Comparison of ENCODE assay signal across 20 mouse cellular contexts in the genomic region with DNA sequence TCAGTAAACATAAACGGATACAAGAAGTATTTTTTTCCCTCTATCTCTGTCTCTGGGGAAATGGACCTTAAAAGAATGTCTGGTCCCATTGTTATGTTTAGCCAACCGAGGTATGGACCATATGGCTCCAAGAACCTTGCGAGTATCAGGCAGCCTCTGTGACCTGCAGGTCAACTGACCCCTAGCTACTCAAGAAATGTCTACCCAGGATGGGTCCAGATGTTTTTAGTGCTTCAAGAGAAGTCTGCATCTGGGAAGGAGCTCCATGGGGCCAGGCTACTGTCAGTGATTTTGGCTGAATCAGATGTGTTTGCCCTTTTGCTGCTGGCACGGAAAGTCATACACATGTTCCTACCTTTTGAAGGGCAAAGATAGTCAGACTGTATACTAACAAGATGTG. TPM values are rescaled to one million over a fixed set of nuclear protein-coding genes. Genes with fewer than 3 reads are reported as not detected.
DNase-seq lines count a peak whose midpoint lies in the region; ATAC-seq lines count a peak whose summit lies in the region.
"Had no signal": no experiment of that assay in that cellular context is flagged by ENCODE, and none has a peak within 500 bp of the region (broad histone marks: within the 10 kb centered on the region; RNA-seq: fewer than 3 reads in every experiment).

No protein-coding gene starts in this region.

- no peaks in the 10 kb centered on the region for H3K9me3 ChIP-seq in hindbrain, embryonic 13.5 days
- no peaks in the 10 kb centered on the region for H3K9me3 ChIP-seq in hindbrain, embryonic 12.5 days (replicated peaks)
- no peaks in the 10 kb centered on the region for H3K9me3 ChIP-seq in forebrain, embryonic 13.5 days (replicated peaks)
- no peaks in the 10 kb centered on the region for H3K9me3 ChIP-seq in midbrain, embryonic 16.5 days (replicated peaks; ENCODE audit: control insufficient read depth, low read length, poor library complexity, severe bottlenecking)
- H3K9me3 ChIP-seq: embryonic facial prominence, embryonic 13.5 days had no signal

- H3K9ac ChIP-seq in hindbrain, embryonic 13.5 days: no peak overlapping the region
- H3K9ac ChIP-seq in hindbrain, embryonic 12.5 days: no peak overlapping the region
- H3K9ac ChIP-seq in forebrain, embryonic 13.5 days: no peak overlapping the region
- H3K9ac ChIP-seq in midbrain, embryonic 16.5 days (ENCODE audit: low read depth, low read length): no peak overlapping the region
- H3K9ac ChIP-seq: embryonic facial prominence, embryonic 13.5 days had no signal

- H3K27me3 ChIP-seq in hindbrain, embryonic 13.5 days: peaks cover 96% of the 10 kb centered on the region
- peaks cover 95% of the 10 kb centered on the region for H3K27me3 ChIP-seq in hindbrain, embryonic 12.5 days
- H3K27me3 ChIP-seq in forebrain, embryonic 13.5 days: peaks cover 95% of the 10 kb centered on the region
- H3K27me3 ChIP-seq in midbrain, embryonic 16.5 days (ENCODE audit: control insufficient read depth, insufficient read depth, low read depth, low read length): peaks cover 56% of the 10 kb centered on the region

- no peaks in the 10 kb centered on the region for H3K36me3 ChIP-seq in hindbrain, embryonic 13.5 days
- no peaks in the 10 kb centered on the region for H3K36me3 ChIP-seq in hindbrain, embryonic 12.5 days
- no peaks in the 10 kb centered on the region for H3K36me3 ChIP-seq in forebrain, embryonic 13.5 days (ENCODE audit: poor library complexity, severe bottlenecking)
- no peaks in the 10 kb centered on the region for H3K36me3 ChIP-seq in midbrain, embryonic 16.5 days (ENCODE audit: control insufficient read depth, insufficient read depth, low read length)
- H3K36me3 ChIP-seq: embryonic facial prominence, embryonic 13.5 days had no signal

- peak overlapping the region; percentile 9; the same call in 1 of the 2 replicates for H3K4me2 ChIP-seq in hindbrain, embryonic 13.5 days
- H3K4me2 ChIP-seq in hindbrain, embryonic 12.5 days (replicated peaks): no peak overlapping the region
- peak overlapping the region; percentile 36 for H3K4me2 ChIP-seq in forebrain, embryonic 13.5 days
- peak overlapping the region; percentile 36 for H3K4me2 ChIP-seq in midbrain, embryonic 16.5 days (ENCODE audit: low read length)
- H3K4me2 ChIP-seq: embryonic facial prominence, embryonic 13.5 days; heart, embryonic 11.5 days had no signal

- peak overlapping the region; percentile 23; the same call in 1 of the 2 replicates for H3K27ac ChIP-seq in hindbrain, embryonic 13.5 days
- no peak overlapping the region for H3K27ac ChIP-seq in hindbrain, embryonic 12.5 days
- H3K27ac ChIP-seq in forebrain, embryonic 13.5 days: peak overlapping the region; percentile 54; the same call in 1 of the 2 replicates
- H3K27ac ChIP-seq in midbrain, embryonic 16.5 days (ENCODE audit: low read length): peak overlapping the region; percentile 56; the same call in 1 of the 2 replicates
- H3K27ac ChIP-seq: embryonic facial prominence, embryonic 13.5 days had no signal

- no peak overlapping the region for H3K4me3 ChIP-seq in hindbrain, embryonic 13.5 days
- no peak overlapping the region for H3K4me3 ChIP-seq in hindbrain, embryonic 12.5 days
- H3K4me3 ChIP-seq in forebrain, embryonic 13.5 days: no peak overlapping the region
- no peak overlapping the region for H3K4me3 ChIP-seq in midbrain, embryonic 16.5 days (ENCODE audit: low read depth, low read length)
- H3K4me3 ChIP-seq: embryonic facial prominence, embryonic 13.5 days had no signal

- 9% methylated on average over 4 of the region's 4 CpGs for WGBS in hindbrain, embryonic 13.5 days
- 7% methylated on average over 4 of the region's 4 CpGs for WGBS in hindbrain, embryonic 12.5 days
- WGBS in forebrain, embryonic 13.5 days: 15% methylated on average over 4 of the region's 4 CpGs
- WGBS in midbrain, embryonic 16.5 days: 26% methylated on average over 4 of the region's 4 CpGs

- peaks cover 12% of the 10 kb centered on the region for H3K4me1 ChIP-seq in hindbrain, embryonic 13.5 days (replicated peaks)
- H3K4me1 ChIP-seq in hindbrain, embryonic 12.5 days: peaks cover 8% of the 10 kb centered on the region; the same call in 1 of the 2 replicates
- H3K4me1 ChIP-seq in forebrain, embryonic 13.5 days: peaks cover 10% of the 10 kb centered on the region
- 0 out of 2 replicates have a peak, but pooled peaks cover 3% of the 10 kb centered on the region for H3K4me1 ChIP-seq in midbrain, embryonic 16.5 days (ENCODE audit: control insufficient read depth, insufficient read depth, low read length)

- ATAC-seq in hindbrain, embryonic 13.5 days (ENCODE audit: low FRiP score): no peak
- ATAC-seq in hindbrain, embryonic 12.5 days (ENCODE audit: low FRiP score): no peak
- no peak for ATAC-seq in forebrain, embryonic 13.5 days
- ATAC-seq in midbrain, embryonic 16.5 days: no peak
- no peak for ATAC-seq in megakaryocyte-erythroid progenitor cell, adult 5-6 weeks (replicated peaks; ENCODE audit: low FRiP score, low TSS enrichment, poor library complexity, severe bottlenecking)
- ATAC-seq: activated CD4-positive, CD25-positive, alpha-beta regulatory T cell, adult 4 months had no signal

- peak; percentile 35 for DNase-seq in cerebellum, adult 9-11 months
- no peak for DNase-seq in cerebellum, adult 11 months
- no peak for DNase-seq in ovary, postnatal 10 days (ENCODE audit: low spot score)
- DNase-seq: gastrocnemius, postnatal 10 days; kidney, adult 11 months; kidney, postnatal 14 days; thymus, adult 2 months had no signal

RNA-seq across cellular contexts. Expression of gene Zic1, which starts 9.1 kb away (rescaled TPM):
- polyA plus RNA-seq in hindbrain, embryonic 13.5 days (2015; fragmentation: Nextera tagmentation; extraction: Ambion mirVana): 13.7 and 21.3 TPM in 2 replicates
- polyA plus RNA-seq in hindbrain, embryonic 12.5 days (2016; fragmentation: Nextera tagmentation; extraction: Ambion mirVana): 17.0 and 17.9 TPM in 2 replicates
- polyA plus RNA-seq in forebrain, embryonic 13.5 days (2015; fragmentation: Nextera tagmentation; extraction: Ambion mirVana): 10.8 and 15.1 TPM in 2 replicates
- polyA plus RNA-seq in midbrain, embryonic 16.5 days (2015; fragmentation: Nextera tagmentation; extraction: Ambion mirVana): 9.1 and 20.6 TPM in 2 replicates
- not detected in 2 replicates for total RNA-seq in megakaryocyte-erythroid progenitor cell, adult 5-6 weeks (2014; fragmentation: Nextera tagmentation)
- not detected in 2 replicates for total RNA-seq in megakaryocyte-erythroid progenitor cell, adult 5-6 weeks (2017)
- total RNA-seq: heart, postnatal 25 days; liver, adult 2 months; megakaryocyte progenitor cell, adult 5-6 weeks had no signal
- polyA plus RNA-seq: activated CD4-positive, CD25-positive, alpha-beta regulatory T cell, adult 4 months; liver, adult 2 months; lung, embryonic 16.5 days; stomach, embryonic 14.5 days had no signal

RNA-seq across cellular contexts. Expression of gene Zic4, which starts 12.5 kb away (rescaled TPM):
- polyA plus RNA-seq in hindbrain, embryonic 13.5 days (2015; fragmentation: Nextera tagmentation; extraction: Ambion mirVana): 42.7 and 58.2 TPM in 2 replicates
- polyA plus RNA-seq in hindbrain, embryonic 12.5 days (2016; fragmentation: Nextera tagmentation; extraction: Ambion mirVana): 54.0 and 55.0 TPM in 2 replicates
- 48.4 and 62.0 TPM in 2 replicates for polyA plus RNA-seq in forebrain, embryonic 13.5 days (2015; fragmentation: Nextera tagmentation; extraction: Ambion mirVana)
- 55.8 and 154 TPM in 2 replicates for polyA plus RNA-seq in midbrain, embryonic 16.5 days (2015; fragmentation: Nextera tagmentation; extraction: Ambion mirVana)
- not detected in 2 replicates for total RNA-seq in megakaryocyte-erythroid progenitor cell, adult 5-6 weeks (2014; fragmentation: Nextera tagmentation)
- not detected in 2 replicates for total RNA-seq in megakaryocyte-erythroid progenitor cell, adult 5-6 weeks (2017)
- total RNA-seq: heart, postnatal 25 days; liver, adult 2 months; megakaryocyte progenitor cell, adult 5-6 weeks had no signal
- polyA plus RNA-seq: activated CD4-positive, CD25-positive, alpha-beta regulatory T cell, adult 4 months; heart, embryonic 11.5 days; liver, adult 2 months; lung, embryonic 16.5 days; stomach, embryonic 14.5 days; thymus, adult 2 months had no signal
